Mouse (Mus musculus): ENCODE data around the gene Id2. TPM values are rescaled to one million over a fixed set of nuclear protein-coding genes. Genes with fewer than 3 reads are reported as not detected.

Gene Id2
- total and polyA plus RNA-seq, 2 experiments from 2014 or later, result 83.7 to 131 TPM

- no peak for DNase-seq (ENCODE audit: low spot score)
- H3K4me1 ChIP-seq (ENCODE audit: control insufficient read depth, insufficient read depth), result no peaks in the 10 kb centered on the region
- no peak overlapping the region for H3K4me3 ChIP-seq (ENCODE audit: low read depth, low read length)
- H3K27me3 ChIP-seq (ENCODE audit: control insufficient read depth, insufficient read depth, low read length), result no peaks in the 10 kb centered on the region
- TF ChIP-seq EP300 (IDR thresholded peaks at IDR 0.05; ENCODE audit: low read depth), result no peak
- no peak for TF ChIP-seq CTCF (IDR thresholded peaks at IDR 0.05; ENCODE audit: low read depth)
- H3K27ac ChIP-seq (ENCODE audit: low read depth), result no peak overlapping the region
- no peaks in the 10 kb centered on the region for H3K9me3 ChIP-seq (replicated peaks; ENCODE audit: control insufficient read depth, low read length)
- 84% methylated on average over 6 of the region's 6 CpGs for WGBS
- H3K36me3 ChIP-seq (replicated peaks; ENCODE audit: control insufficient read depth, insufficient read depth, low read length), result no peaks in the 10 kb centered on the region
- no peak overlapping the region for H3K4me2 ChIP-seq (ENCODE audit: low read depth, low read length)
- no peak for ATAC-seq (ENCODE audit: insufficient read depth, low read depth)
- no peak overlapping the region for H3K9ac ChIP-seq (replicated peaks; ENCODE audit: low read depth, low read length)
These were observed 43.2 kb upstream of the Id2 start for GRCm38 (mm10) chr12:25140115-25140514.

- ATAC-seq (ENCODE audit: insufficient read depth, low read depth) (no peak), DNase-seq (ENCODE audit: low spot score) (no peak)
- WGBS, result 95% methylated on average over 4 of the region's 4 CpGs
- Histone ChIP-seq H3K4me2 (ENCODE audit: low read depth, low read length) (no peak overlapping the region), H3K36me3 (replicated peaks; ENCODE audit: control insufficient read depth, insufficient read depth, low read length) (no peaks in the 10 kb centered on the region), H3K9me3 (replicated peaks; ENCODE audit: control insufficient read depth, low read length) (no peaks in the 10 kb centered on the region), H3K27me3 (ENCODE audit: control insufficient read depth, insufficient read depth, low read length) (no peaks in the 10 kb centered on the region), H3K4me3 (ENCODE audit: low read depth, low read length) (no peak overlapping the region), H3K27ac (ENCODE audit: low read depth) (no peak overlapping the region), H3K4me1 (ENCODE audit: control insufficient read depth, insufficient read depth) (no peaks in the 10 kb centered on the region), H3K9ac (replicated peaks; ENCODE audit: low read depth, low read length) (no peak overlapping the region)
- TF ChIP-seq CTCF (IDR thresholded peaks at IDR 0.05; ENCODE audit: low read depth) (no peak), EP300 (IDR thresholded peaks at IDR 0.05; ENCODE audit: low read depth) (no peak)
These were observed 41.7 kb upstream of the Id2 start for GRCm38 (mm10) chr12:25138616-25139015.

- TF ChIP-seq CTCF (IDR thresholded peaks at IDR 0.05; ENCODE audit: low read depth) (no peak), EP300 (IDR thresholded peaks at IDR 0.05; ENCODE audit: low read depth) (no peak)
- Histone ChIP-seq H3K4me2 (ENCODE audit: low read depth, low read length) (no peak overlapping the region), H3K36me3 (replicated peaks; ENCODE audit: control insufficient read depth, insufficient read depth, low read length) (no peaks in the 10 kb centered on the region), H3K4me3 (ENCODE audit: low read depth, low read length) (no peak overlapping the region), H3K9me3 (replicated peaks; ENCODE audit: control insufficient read depth, low read length) (no peaks in the 10 kb centered on the region), H3K27me3 (ENCODE audit: control insufficient read depth, insufficient read depth, low read length) (no peaks in the 10 kb centered on the region), H3K27ac (ENCODE audit: low read depth) (no peak overlapping the region), H3K4me1 (ENCODE audit: control insufficient read depth, insufficient read depth) (no peaks in the 10 kb centered on the region), H3K9ac (replicated peaks; ENCODE audit: low read depth, low read length) (no peak overlapping the region)
- no peak for ATAC-seq (ENCODE audit: insufficient read depth, low read depth)
- 72% methylated on average over 12 of the region's 12 CpGs for WGBS
- DNase-seq (ENCODE audit: low spot score), result no peak
These were observed 35.1 kb upstream of the Id2 start for GRCm38 (mm10) chr12:25132046-25132445.

- Histone ChIP-seq H3K4me3 (ENCODE audit: low read depth, low read length) (no peak overlapping the region), H3K4me1 (ENCODE audit: control insufficient read depth, insufficient read depth) (no peaks in the 10 kb centered on the region), H3K9me3 (replicated peaks; ENCODE audit: control insufficient read depth, low read length) (no peaks in the 10 kb centered on the region), H3K27ac (ENCODE audit: low read depth) (no peak overlapping the region), H3K36me3 (replicated peaks; ENCODE audit: control insufficient read depth, insufficient read depth, low read length) (no peaks in the 10 kb centered on the region), H3K27me3 (ENCODE audit: control insufficient read depth, insufficient read depth, low read length) (no peaks in the 10 kb centered on the region), H3K4me2 (ENCODE audit: low read depth, low read length) (no peak overlapping the region), H3K9ac (replicated peaks; ENCODE audit: low read depth, low read length) (no peak overlapping the region)
- WGBS, result 41% methylated on average over 4 of the region's 4 CpGs
- ATAC-seq (ENCODE audit: insufficient read depth, low read depth) (no peak), DNase-seq (ENCODE audit: low spot score) (no peak)
- TF ChIP-seq CTCF (IDR thresholded peaks at IDR 0.05; ENCODE audit: low read depth) (no peak), EP300 (IDR thresholded peaks at IDR 0.05; ENCODE audit: low read depth) (no peak)
These were observed 30.7 kb upstream of the Id2 start for GRCm38 (mm10) chr12:25127629-25128028.

- no peaks in the 10 kb centered on the region for H3K27me3 ChIP-seq (ENCODE audit: control insufficient read depth, insufficient read depth, low read length)
- ATAC-seq (ENCODE audit: insufficient read depth, low read depth), result no peak
- TF ChIP-seq CTCF (IDR thresholded peaks at IDR 0.05; ENCODE audit: low read depth) (no peak), EP300 (IDR thresholded peaks at IDR 0.05; ENCODE audit: low read depth) (no peak)
- no peaks in the 10 kb centered on the region for H3K9me3 ChIP-seq (replicated peaks; ENCODE audit: control insufficient read depth, low read length)
- no peak overlapping the region for H3K9ac ChIP-seq (replicated peaks; ENCODE audit: low read depth, low read length)
- DNase-seq (ENCODE audit: low spot score), result no peak
- H3K4me2 ChIP-seq (ENCODE audit: low read depth, low read length), result no peak overlapping the region
- no peaks in the 10 kb centered on the region for H3K36me3 ChIP-seq (replicated peaks; ENCODE audit: control insufficient read depth, insufficient read depth, low read length)
- 79% methylated on average over 5 of the region's 5 CpGs for WGBS
- no peak overlapping the region for H3K27ac ChIP-seq (ENCODE audit: low read depth)
- no peaks in the 10 kb centered on the region for H3K4me1 ChIP-seq (ENCODE audit: control insufficient read depth, insufficient read depth)
- no peak overlapping the region for H3K4me3 ChIP-seq (ENCODE audit: low read depth, low read length)
These were observed 29.3 kb upstream of the Id2 start for GRCm38 (mm10) chr12:25126228-25126627.

GRCm38 (mm10) chr12:25125239-25125776, 28.4 kb upstream of the Id2 start:
- no peak overlapping the region for H3K9ac ChIP-seq (replicated peaks; ENCODE audit: low read depth, low read length)
- H3K9me3 ChIP-seq (replicated peaks; ENCODE audit: control insufficient read depth, low read length), result no peaks in the 10 kb centered on the region
- H3K27ac ChIP-seq (ENCODE audit: low read depth), result no peak overlapping the region
- DNase-seq (ENCODE audit: low spot score), result no peak
- 81% methylated on average over 16 of the region's 16 CpGs for WGBS
- H3K4me1 ChIP-seq (ENCODE audit: control insufficient read depth, insufficient read depth), result no peaks in the 10 kb centered on the region
- no peaks in the 10 kb centered on the region for H3K36me3 ChIP-seq (replicated peaks; ENCODE audit: control insufficient read depth, insufficient read depth, low read length)
- no peak overlapping the region for H3K4me3 ChIP-seq (ENCODE audit: low read depth, low read length)
- no peaks in the 10 kb centered on the region for H3K27me3 ChIP-seq (ENCODE audit: control insufficient read depth, insufficient read depth, low read length)
- no peak overlapping the region for H3K4me2 ChIP-seq (ENCODE audit: low read depth, low read length)
- ATAC-seq (ENCODE audit: insufficient read depth, low read depth), result no peak
- TF ChIP-seq EP300 (IDR thresholded peaks at IDR 0.05; ENCODE audit: low read depth) (no peak), CTCF (IDR thresholded peaks at IDR 0.05; ENCODE audit: low read depth) (no peak)
